Mouse (Mus musculus) spleen, adult 2 months (tissue): ENCODE measurements around the gene Olfml2b.

Source experiments
- CTCF ChIP-seq: fragments of 200-500 bp; IDR thresholded peaks from 2 replicates; pipeline ENCODE4 v1.5.1; 2011; ENCODE audit warnings: mild to moderate bottlenecking, inconsistent platforms; ENCODE audit not compliant: insufficient read depth, insufficient read length, insufficient replicate concordance; ENCODE audit errors: extremely low read depth
- POLR2A ChIP-seq: fragments of 200-500 bp; IDR thresholded peaks from 2 replicates; pipeline ENCODE4 v1.6.1; 2011; ENCODE audit warnings: low read depth, low read length, inconsistent platforms

- no peak for TF ChIP-seq CTCF
- TF ChIP-seq POLR2A: no peak
Measured at GRCm38 (mm10) chr1:170697771-170698356, 53.5 kb downstream of the Olfml2b start.
